Mouse (Mus musculus) liver, embryonic 11.5 days (tissue): ENCODE results near the gene Dnaja3. TPM values are rescaled to one million over a fixed set of nuclear protein-coding genes. Genes with fewer than 3 reads are reported as not detected.

Experiments used
- ATAC-seq: fragments of 200-750 bp; cut with Nextera tagmentation; replicated peaks from 2 replicates; pipeline ENCODE4 v1.8.0; 2017; ENCODE audit warnings: moderate number of reproducible peaks, mild to moderate bottlenecking, moderate TSS enrichment, moderate library complexity; ENCODE audit not compliant: low FRiP score
- DNase-seq: peaks from one replicate; pipeline ENCODE4 v3.0.0-alpha.2; 2017; ENCODE audit warnings: low spot score
- H3K27ac ChIP-seq: fragments of 300-500 bp; sonication (generic); 2 replicates; pipeline ENCODE4 v1.5.1; 2014; ENCODE audit warnings: mild to moderate bottlenecking, low read depth, low read length, control low read depth
- H3K27me3 ChIP-seq: fragments of 300-500 bp; sonication (generic); replicated peaks from 2 replicates; pipeline ENCODE4 v1.6.1; 2014; ENCODE audit warnings: low read length, mixed read lengths; ENCODE audit not compliant: control insufficient read depth, insufficient read depth
- H3K36me3 ChIP-seq: fragments of 300-500 bp; sonication (generic); 2 replicates; pipeline ENCODE4 v1.6.1; 2014; ENCODE audit warnings: mild to moderate bottlenecking, low read length, moderate library complexity, mixed read lengths; ENCODE audit not compliant: control insufficient read depth, insufficient read depth
- H3K4me1 ChIP-seq: fragments of 300-500 bp; sonication (generic); replicated peaks from 2 replicates; pipeline ENCODE4 v1.6.1; 2014; ENCODE audit warnings: low read length, mixed read lengths; ENCODE audit not compliant: control insufficient read depth, insufficient read depth
- H3K4me2 ChIP-seq: fragments of 300-500 bp; sonication (generic); 2 replicates; pipeline ENCODE4 v1.6.1; 2014; ENCODE audit warnings: mild to moderate bottlenecking, control low read depth, moderate library complexity
- H3K4me3 ChIP-seq: fragments of 300-500 bp; sonication (generic); 2 replicates; pipeline ENCODE4 v1.5.1; 2014; ENCODE audit warnings: low read depth, low read length, control low read depth
- H3K9ac ChIP-seq: fragments of 300-500 bp; sonication (generic); 2 replicates; pipeline ENCODE4 v1.6.1; 2014; ENCODE audit warnings: low read depth, low read length, control low read depth
- H3K9me3 ChIP-seq: fragments of 300-500 bp; sonication (generic); 2 replicates; pipeline ENCODE4 v1.6.1; 2016; ENCODE audit warnings: low read length, inconsistent platforms, mixed read lengths; ENCODE audit not compliant: control insufficient read depth
- WGBS: fragments of 180-500 bp; shearing (Covaris S2); extraction: QIAGEN DNeasy Blood & Tissue Kit; methylation state at CpG from one replicate; pipeline ENCODE4 v1.1.7; 2014; 5-methylcytosine and 5-hydroxymethylcytosine counted together
- polyA plus RNA-seq: library from polyadenylated mRNA; unstranded; fragments of >200 nt; fragmentation: Nextera tagmentation; extraction: Ambion mirVana; gene quantifications from 2 replicates; pipeline ENCODE4 v1.2.1, GENCODE M21; 2014

Gene Dnaja3
- polyA plus RNA-seq, 1 experiment from 2014 or later: 104 TPM

- ATAC-seq: peak; percentile 19; the same call in 1 of the 2 replicates
- H3K4me1 ChIP-seq: peaks cover 21% of the 10 kb centered on the region
- no peak overlapping the region for H3K4me2 ChIP-seq
- H3K9ac ChIP-seq: no peak overlapping the region
- H3K27me3 ChIP-seq: no peaks in the 10 kb centered on the region
- WGBS: 45% methylated on average over 11 of the region's 11 CpGs
- peaks cover 13% of the 10 kb centered on the region for H3K36me3 ChIP-seq
- no peak for DNase-seq
- H3K4me3 ChIP-seq: no peak overlapping the region
- peak overlapping the region; percentile 56; the same call in 1 of the 2 replicates for H3K27ac ChIP-seq
- no peaks in the 10 kb centered on the region for H3K9me3 ChIP-seq
Observed at GRCm38 (mm10) chr16:4658781-4659245, 19.0 kb downstream of the Dnaja3 start.

- no peak overlapping the region for H3K9ac ChIP-seq
- H3K27ac ChIP-seq: peak overlapping the region; percentile 49; the same call in 1 of the 2 replicates
- H3K9me3 ChIP-seq: no peaks in the 10 kb centered on the region
- ATAC-seq (no peak), DNase-seq (no peak)
- peaks cover 21% of the 10 kb centered on the region for H3K4me1 ChIP-seq
- 59% methylated on average over 2 of the region's 2 CpGs for WGBS
- H3K4me3 ChIP-seq: no peak overlapping the region
- H3K36me3 ChIP-seq: peaks cover 13% of the 10 kb centered on the region
- H3K27me3 ChIP-seq: no peaks in the 10 kb centered on the region
- no peak overlapping the region for H3K4me2 ChIP-seq
Observed at GRCm38 (mm10) chr16:4659326-4659725, 19.5 kb downstream of the Dnaja3 start.

GRCm38 (mm10) chr16:4661605-4662004 lies 21.8 kb downstream of the Dnaja3 start:
- Histone ChIP-seq H3K4me3 (no peak overlapping the region), H3K9ac (no peak overlapping the region), H3K36me3 (peaks cover 18% of the 10 kb centered on the region), H3K27me3 (no peaks in the 10 kb centered on the region), H3K9me3 (no peaks in the 10 kb centered on the region), H3K4me2 (no peak overlapping the region), H3K27ac (no peak overlapping the region), H3K4me1 (peaks cover 9% of the 10 kb centered on the region)
- no peak for ATAC-seq
- 79% methylated on average over 2 of the region's 2 CpGs for WGBS
- no peak for DNase-seq

- Histone ChIP-seq H3K36me3 (peaks cover 19% of the 10 kb centered on the region), H3K4me3 (no peak overlapping the region), H3K4me2 (no peak overlapping the region), H3K4me1 (0 out of 2 replicates have a peak, but pooled peaks cover 3% of the 10 kb centered on the region), H3K27ac (no peak overlapping the region), H3K27me3 (no peaks in the 10 kb centered on the region), H3K9ac (no peak overlapping the region), H3K9me3 (no peaks in the 10 kb centered on the region)
- DNase-seq (no peak), ATAC-seq (no peak)
- 83% methylated on average over 2 of the region's 2 CpGs for WGBS
Observed at GRCm38 (mm10) chr16:4663806-4664205, 24.0 kb downstream of the Dnaja3 start.

- Histone ChIP-seq H3K27me3 (no peaks in the 10 kb centered on the region), H3K4me3 (no peak overlapping the region), H3K27ac (no peak overlapping the region), H3K36me3 (peaks cover 21% of the 10 kb centered on the region), H3K4me2 (no peak overlapping the region), H3K4me1 (no peaks in the 10 kb centered on the region), H3K9me3 (no peaks in the 10 kb centered on the region), H3K9ac (no peak overlapping the region)
- ATAC-seq: no peak
- no peak for DNase-seq
- WGBS: 88% methylated on average over 2 of the region's 2 CpGs
Observed at GRCm38 (mm10) chr16:4665726-4666125, 25.9 kb downstream of the Dnaja3 start.

- Histone ChIP-seq H3K4me1 (no peaks in the 10 kb centered on the region), H3K36me3 (peaks cover 15% of the 10 kb centered on the region), H3K27me3 (no peaks in the 10 kb centered on the region), H3K27ac (no peak overlapping the region), H3K9ac (no peak overlapping the region), H3K4me3 (no peak overlapping the region), H3K9me3 (no peaks in the 10 kb centered on the region), H3K4me2 (no peak overlapping the region)
- ATAC-seq: peak; percentile 78
- 39% methylated on average over 3 of the region's 3 CpGs for WGBS
- peak; percentile 63 for DNase-seq
Observed at GRCm38 (mm10) chr16:4667190-4667808, 27.5 kb downstream of the Dnaja3 start.

- no peaks in the 10 kb centered on the region for H3K4me1 ChIP-seq
- ATAC-seq (no peak), DNase-seq (no peak)
- no peak overlapping the region for H3K4me2 ChIP-seq
- WGBS: 73% methylated on average over 5 of the region's 5 CpGs
- peaks cover 12% of the 10 kb centered on the region for H3K36me3 ChIP-seq
- H3K9ac ChIP-seq: no peak overlapping the region
- no peaks in the 10 kb centered on the region for H3K27me3 ChIP-seq
- no peaks in the 10 kb centered on the region for H3K9me3 ChIP-seq
- no peak overlapping the region for H3K4me3 ChIP-seq
- no peak overlapping the region for H3K27ac ChIP-seq
Observed at GRCm38 (mm10) chr16:4670317-4670716, 30.5 kb downstream of the Dnaja3 start.

- Histone ChIP-seq H3K4me2 (no peak overlapping the region), H3K4me3 (no peak overlapping the region), H3K4me1 (peaks cover 12% of the 10 kb centered on the region), H3K9ac (no peak overlapping the region), H3K27ac (no peak overlapping the region), H3K36me3 (peaks cover 6% of the 10 kb centered on the region; the same call in 1 of the 2 replicates), H3K9me3 (no peaks in the 10 kb centered on the region), H3K27me3 (no peaks in the 10 kb centered on the region)
- no peak for ATAC-seq
- no peak for DNase-seq
- WGBS: 46% methylated on average over 4 of the region's 4 CpGs
Observed at GRCm38 (mm10) chr16:4674091-4674490, 34.3 kb downstream of the Dnaja3 start.

GRCm38 (mm10) chr16:4676836-4677235 lies 37.0 kb downstream of the Dnaja3 start:
- WGBS: 93% methylated on average over 5 of the region's 5 CpGs
- no peak overlapping the region for H3K9ac ChIP-seq
- no peaks in the 10 kb centered on the region for H3K9me3 ChIP-seq
- no peak overlapping the region for H3K27ac ChIP-seq
- H3K27me3 ChIP-seq: no peaks in the 10 kb centered on the region
- H3K4me2 ChIP-seq: no peak overlapping the region
- peaks cover 3% of the 10 kb centered on the region; the same call in 1 of the 2 replicates for H3K36me3 ChIP-seq
- ATAC-seq: no peak
- peaks cover 12% of the 10 kb centered on the region for H3K4me1 ChIP-seq
- DNase-seq: no peak
- no peak overlapping the region for H3K4me3 ChIP-seq
